Mouse (Mus musculus) C2C12 (cell line): ENCODE measurements around the gene Slc17a3.

Source experiments
- CTCF ChIP-seq: IDR thresholded peaks from one replicate; pipeline ENCODE4 v1.5.1; 2011; ENCODE audit not compliant: control insufficient read depth, insufficient read depth, insufficient read length
- MAX ChIP-seq: IDR thresholded peaks from one replicate; pipeline ENCODE4 v1.6.1; 2011; ENCODE audit warnings: mild to moderate bottlenecking, control low read depth

- TF ChIP-seq CTCF (no peak), MAX (no peak)
Measured at GRCm38 (mm10) chr13:23887026-23887725, 47.9 kb downstream of the Slc17a3 start.
